Mouse (Mus musculus) embryonic facial prominence, embryonic 14.5 days (tissue): ENCODE data around the gene Tmem222. TPM values are rescaled to one million over a fixed set of nuclear protein-coding genes. Genes with fewer than 3 reads are reported as not detected.

Source experiments
- polyA plus RNA-seq: library from polyadenylated mRNA; unstranded; fragments of >200 nt; fragmentation: Nextera tagmentation; extraction: Ambion mirVana; gene quantifications from 2 replicates; pipeline ENCODE4 v1.2.1, GENCODE M21; 2014

The Tmem222 gene
- polyA plus RNA-seq, 1 experiment from 2014 or later: 68.3 TPM

Other genes with a start within 250 kb of the Tmem222 start
- gene Wasf2, start 147.3 kb downstream of the Tmem222 start, polyA plus RNA-seq: 83.4 and 92.4 TPM in 2 replicates
- 2.5 and 3.8 TPM in 2 replicates for gene Cd164l2, start 65.7 kb downstream of the Tmem222 start, polyA plus RNA-seq
- gene Gpr3, start 65.3 kb downstream of the Tmem222 start, polyA plus RNA-seq: 0.18 and 0.19 TPM in 2 replicates
- 6.0 and 7.9 TPM in 2 replicates for gene Map3k6, start 37.0 kb downstream of the Tmem222 start, polyA plus RNA-seq
- gene Sytl1, start 14.7 kb downstream of the Tmem222 start, polyA plus RNA-seq: 11.0 and 11.5 TPM in 2 replicates
- gene Wdtc1, start 75.7 kb upstream of the Tmem222 start, polyA plus RNA-seq: 17.4 and 17.6 TPM in 2 replicates
- gene Slc9a1, start 91.9 kb upstream of the Tmem222 start, polyA plus RNA-seq: 9.2 and 11.0 TPM in 2 replicates
- 1.4 and 2.8 TPM in 2 replicates for gene Tent5b, start 202.3 kb upstream of the Tmem222 start, polyA plus RNA-seq
- gene Trnp1, start 220.8 kb upstream of the Tmem222 start, polyA plus RNA-seq: 9.0 TPM in 2 replicates
- gene Kdf1, start 241.2 kb upstream of the Tmem222 start, polyA plus RNA-seq: 11.6 and 12.6 TPM in 2 replicates